Mouse (Mus musculus) limb, embryonic 14.5 days (tissue): ENCODE data around the gene Vmac. TPM values are rescaled to one million over a fixed set of nuclear protein-coding genes. Genes with fewer than 3 reads are reported as not detected.

Experiments used
- ATAC-seq: fragments of 200-750 bp; cut with Nextera tagmentation; 2 replicates; pipeline ENCODE4 v1.8.0; 2017; ENCODE audit warnings: low read depth, moderate number of reproducible peaks, moderate TSS enrichment; ENCODE audit not compliant: low FRiP score
- DNase-seq: peaks from one replicate; pipeline ENCODE4 v3.0.0-alpha.2; 2015; ENCODE audit warnings: low spot score
- H3K27ac ChIP-seq: fragments of 300-500 bp; sonication (generic); replicated peaks from 2 replicates; pipeline ENCODE4 v1.5.1; 2014; ENCODE audit warnings: low read depth, mild to moderate bottlenecking, low read length, moderate library complexity, mixed read lengths
- H3K27me3 ChIP-seq: fragments of 300-500 bp; sonication (generic); 2 replicates; pipeline ENCODE4 v1.6.1; 2014; ENCODE audit warnings: low read length, mixed read lengths; ENCODE audit not compliant: control insufficient read depth, insufficient read depth
- H3K36me3 ChIP-seq: fragments of 300-500 bp; sonication (generic); 2 replicates; pipeline ENCODE4 v1.6.1; 2014; ENCODE audit warnings: mild to moderate bottlenecking, low read length, moderate library complexity, mixed read lengths; ENCODE audit not compliant: control insufficient read depth, insufficient read depth
- H3K4me1 ChIP-seq: fragments of 300-500 bp; sonication (generic); 2 replicates; pipeline ENCODE4 v1.6.1; 2014; ENCODE audit warnings: antibody characterized with exemption, low read length, mixed read lengths; ENCODE audit not compliant: control insufficient read depth, insufficient read depth
- H3K4me2 ChIP-seq: fragments of 300-500 bp; sonication (generic); replicated peaks from 2 replicates; pipeline ENCODE4 v1.6.1; 2014; ENCODE audit warnings: low read depth, mild to moderate bottlenecking, low read length, moderate library complexity; ENCODE audit not compliant: severe bottlenecking
- H3K4me3 ChIP-seq: fragments of 300-500 bp; sonication (generic); replicated peaks from 2 replicates; pipeline ENCODE4 v1.5.1; 2014; ENCODE audit warnings: low read length
- H3K9ac ChIP-seq: fragments of 300-500 bp; sonication (generic); 2 replicates; pipeline ENCODE4 v1.6.1; 2014; ENCODE audit warnings: mild to moderate bottlenecking, low read depth, low read length, moderate library complexity; ENCODE audit not compliant: severe bottlenecking
- H3K9me3 ChIP-seq: fragments of 300-500 bp; sonication (generic); 2 replicates; pipeline ENCODE4 v1.6.1; 2016; ENCODE audit warnings: low read length; ENCODE audit not compliant: control insufficient read depth
- POLR2A ChIP-seq: fragments of 200-500 bp; IDR thresholded peaks from 2 replicates; pipeline ENCODE4 v1.8.0; 2012; ENCODE audit warnings: inconsistent platforms, mild to moderate bottlenecking, moderate library complexity, borderline replicate concordance; ENCODE audit not compliant: insufficient read depth, insufficient read length; ENCODE audit errors: extremely low read depth
- WGBS: fragments of 180-500 bp; shearing (Covaris S2); extraction: QIAGEN DNeasy Blood & Tissue Kit; methylation state at CpG from one replicate; pipeline ENCODE4 v1.1.7; 2014; 5-methylcytosine and 5-hydroxymethylcytosine counted together
- polyA plus RNA-seq, 2 experiments: library from polyadenylated mRNA; depleted of rRNA in 1 of 2; stranded (reverse) in 1 of 2; unstranded in 1 of 2; fragments of >200 nt; fragmentation: Nextera tagmentation in 1 of 2; extraction: Ambion mirVana in 1 of 2; gene quantifications; 2 replicates each; pipeline versions ENCODE4 v1.2.1 to v1.2.3; 2012 to 2014

Vmac gene
- polyA plus RNA-seq, 2 experiments: 23.4 to 24.1 TPM

DNA sequence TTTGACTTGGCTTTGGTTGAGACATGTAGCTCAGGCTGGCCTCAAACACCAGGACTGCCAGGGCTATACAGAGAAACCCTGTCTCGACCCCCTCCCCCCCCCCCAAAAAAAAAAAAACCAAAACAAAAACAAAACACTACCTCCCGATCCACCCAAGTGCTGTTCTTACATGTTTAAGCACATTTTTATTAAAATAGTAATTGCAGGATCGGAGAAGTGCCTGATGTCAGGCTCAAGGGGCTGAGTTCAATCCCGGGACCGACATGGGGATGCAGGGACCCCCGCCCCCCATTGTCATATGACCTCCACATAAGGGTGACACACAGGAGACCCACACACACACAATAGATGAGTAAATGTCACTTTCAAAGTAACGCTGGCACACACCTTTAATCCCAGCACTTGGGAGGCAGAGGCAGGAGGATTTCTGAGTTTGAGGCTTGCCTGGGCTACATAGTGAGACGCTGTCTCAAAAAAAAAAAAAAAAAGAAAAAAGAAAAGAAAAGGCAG lies 46.0 kb upstream of the Vmac start:
- DNase-seq (no peak), ATAC-seq (no peak)
- Histone ChIP-seq H3K4me3 (peak overlapping the region; percentile 87), H3K9me3 (no peaks in the 10 kb centered on the region), H3K4me1 (peaks cover 15% of the 10 kb centered on the region), H3K27ac (no peak overlapping the region), H3K36me3 (peaks cover 24% of the 10 kb centered on the region), H3K9ac (no peak overlapping the region), H3K4me2 (peak overlapping the region; percentile 73), H3K27me3 (no peaks in the 10 kb centered on the region)
- no peak for TF ChIP-seq POLR2A
- 84% methylated on average over 8 of the region's 8 CpGs for WGBS

- Histone ChIP-seq H3K4me2 (0 out of 2 replicates have a peak overlapping the region, but pooled peaks have one; percentile 79), H3K4me1 (peaks cover 16% of the 10 kb centered on the region), H3K4me3 (no peak overlapping the region)
Observed at GRCm38 (mm10) chr17:56762769-56763731, 45.2 kb upstream of the Vmac start.

DNA sequence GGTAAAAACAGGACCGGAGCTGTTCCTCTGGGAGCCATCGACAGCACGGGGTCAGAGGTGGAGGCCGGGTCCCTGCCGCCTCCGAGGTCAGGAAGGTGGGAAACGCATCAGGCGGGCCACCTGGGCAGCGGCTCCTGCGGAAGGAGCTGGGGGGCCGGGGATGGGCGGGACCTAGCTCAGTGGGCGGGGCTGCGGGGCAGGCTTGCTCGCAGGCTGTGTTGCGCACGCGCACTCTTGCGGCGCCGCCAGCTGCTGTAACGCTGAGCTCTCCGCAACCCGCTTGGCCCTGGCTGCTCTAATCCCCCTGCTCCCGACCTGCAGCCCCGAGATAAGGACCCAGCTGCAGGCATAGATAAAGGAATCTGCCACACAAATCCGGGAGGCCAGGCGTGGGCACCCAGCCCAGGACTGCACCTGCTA lies 44.2 kb upstream of the Vmac start:
- H3K9ac ChIP-seq: peak overlapping the region; percentile 9
- under 1% methylated on average over 22 of the region's 28 CpGs for WGBS
- H3K36me3 ChIP-seq: 0 out of 2 replicates have a peak, but pooled peaks cover 6% of the 10 kb centered on the region
- no peaks in the 10 kb centered on the region for H3K27me3 ChIP-seq
- TF ChIP-seq POLR2A: no peak
- H3K4me3 ChIP-seq: peak overlapping the region; percentile 36
- H3K4me1 ChIP-seq: peaks cover 22% of the 10 kb centered on the region
- peak overlapping the region; percentile 79 for H3K4me2 ChIP-seq
- peak; percentile 89 for DNase-seq
- H3K9me3 ChIP-seq: no peaks in the 10 kb centered on the region
- peak overlapping the region; percentile 15; the same call in 1 of the 2 replicates for H3K27ac ChIP-seq
- ATAC-seq: peak; percentile 38

More at GRCm38 (mm10) chr17:56762769-56763731, 45.2 kb upstream of the Vmac start:
- 54% methylated on average over 27 of the region's 27 CpGs for WGBS
- Histone ChIP-seq H3K27me3 (no peaks in the 10 kb centered on the region), H3K27ac (no peak overlapping the region), H3K9me3 (no peaks in the 10 kb centered on the region), H3K9ac (no peak overlapping the region), H3K36me3 (peaks cover 17% of the 10 kb centered on the region)
- TF ChIP-seq POLR2A: no peak
- ATAC-seq (no peak), DNase-seq (no peak)

GRCm38 (mm10) chr17:56761077-56761476 lies 43.3 kb upstream of the Vmac start:
- TF ChIP-seq POLR2A: no peak
- 51% methylated on average over 3 of the region's 3 CpGs for WGBS
- ATAC-seq: no peak
- peaks cover 22% of the 10 kb centered on the region for H3K4me1 ChIP-seq
- H3K9ac ChIP-seq: no peak overlapping the region
- H3K36me3 ChIP-seq: no peaks in the 10 kb centered on the region
- DNase-seq: no peak
- H3K27ac ChIP-seq: no peak overlapping the region
- no peaks in the 10 kb centered on the region for H3K9me3 ChIP-seq
- H3K4me2 ChIP-seq: no peak overlapping the region
- H3K4me3 ChIP-seq: no peak overlapping the region
- 0 out of 2 replicates have a peak, but pooled peaks cover 4% of the 10 kb centered on the region for H3K27me3 ChIP-seq

- ATAC-seq: no peak
- 25% methylated on average over 7 of the region's 7 CpGs for WGBS
Observed at GRCm38 (mm10) chr17:56759261-56759660, 41.4 kb upstream of the Vmac start.

More at GRCm38 (mm10) chr17:56759261-56759660, 41.4 kb upstream of the Vmac start:
- no peaks in the 10 kb centered on the region for H3K9me3 ChIP-seq
- H3K27ac ChIP-seq: no peak overlapping the region
- no peaks in the 10 kb centered on the region for H3K36me3 ChIP-seq
- H3K9ac ChIP-seq: no peak overlapping the region
- no peak overlapping the region for H3K4me2 ChIP-seq
- H3K27me3 ChIP-seq: peaks cover 22% of the 10 kb centered on the region
- no peak for TF ChIP-seq POLR2A
- peaks cover 22% of the 10 kb centered on the region for H3K4me1 ChIP-seq
- no peak for DNase-seq
- H3K4me3 ChIP-seq: no peak overlapping the region
